Mouse (Mus musculus) Patski (cell line): ENCODE measurements around the gene Hyal1. TPM values are rescaled to one million over a fixed set of nuclear protein-coding genes. Genes with fewer than 3 reads are reported as not detected.

Source experiments
- ATAC-seq: fragments of 100-300 bp; one replicate; pipeline ENCODE4 v1.8.0; 2021
- CTCF ChIA-PET: fragments of 350-600 bp; sonication (Branson Sonifier 250); formaldehyde crosslinking; loops from one replicate; lab custom pipeline; 2022; ENCODE audit warnings: inconsistent platforms; lab: Charles Lee
- POLR2A ChIA-PET: fragments of 350-600 bp; sonication (Branson Sonifier 250); formaldehyde crosslinking; loops from one replicate; lab custom pipeline; 2022; ENCODE audit warnings: antibody characterized with exemption, inconsistent platforms; lab: Charles Lee
- DNase-seq: peaks from one replicate; pipeline ENCODE4 v3.0.0-alpha.2; 2011; ENCODE audit warnings: low read depth, low spot score
- H3K27me3 ChIP-seq: fragments of 371-371 bp; one replicate; pipeline ENCODE4 v1.5.1; 2021
- CTCF ChIP-seq: fragments of 100-300 bp; IDR thresholded peaks from one replicate; pipeline ENCODE4 v1.5.1; 2021
- in situ Hi-C: fragments of 300-500 bp; cut with MboI; formaldehyde crosslinking; loops from 3 replicates; pipeline ENCODE4 v1.11.1; 2018; ENCODE audit warnings: low pct_unique_long_range_greater_than_20kb, mixed read lengths
- polyA plus RNA-seq: library from polyadenylated mRNA; unstranded; gene quantifications from one replicate; pipeline ENCODE4 v1.2.3, GENCODE M21; 2021

Gene Hyal1
- polyA plus RNA-seq, 1 experiment from 2014 or later = 1.2 TPM

DNA sequence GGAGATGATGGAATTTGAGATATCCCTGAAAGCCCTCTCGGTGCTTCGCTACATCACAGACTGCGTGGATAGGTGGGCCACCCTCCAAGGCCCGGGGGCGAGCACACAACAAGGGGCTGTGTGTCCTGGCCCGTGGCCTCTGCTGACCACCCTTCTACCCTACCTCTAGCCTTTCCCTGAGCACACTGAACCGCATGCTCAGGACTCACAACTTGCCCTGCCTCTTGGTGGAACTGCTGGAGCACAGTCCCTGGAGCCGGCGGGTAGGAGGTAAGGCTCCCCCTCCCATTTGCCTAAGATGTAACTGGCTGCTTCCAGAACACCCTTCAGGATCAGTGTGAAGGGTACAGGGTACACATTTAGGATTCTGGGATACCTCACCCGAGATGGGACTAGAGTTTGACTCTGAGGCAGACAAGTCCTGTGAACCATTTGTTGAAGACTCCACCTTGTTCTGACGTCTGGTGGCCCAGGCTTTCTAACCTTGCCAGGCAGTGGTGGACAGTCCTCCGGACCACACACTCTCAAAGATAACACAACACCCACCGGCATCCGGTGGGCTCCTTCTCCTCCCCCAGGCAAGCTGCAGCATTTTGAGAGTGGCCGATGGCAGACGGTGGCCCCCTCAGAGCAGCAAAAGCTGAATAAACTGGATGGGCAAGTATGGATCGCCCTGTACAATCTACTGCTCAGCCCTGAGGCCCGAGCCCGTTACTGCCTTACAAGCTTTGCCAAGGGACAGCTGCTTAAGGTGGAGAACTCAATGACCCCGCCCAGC is 27.2 kb upstream of the Hyal1 start:
- TF ChIP-seq CTCF = no peak
- ChIA-PET CTCF (no interaction called here), POLR2A (no interaction called here)
- H3K27me3 ChIP-seq = no peaks in the 10 kb centered on the region
- no peak for DNase-seq
- ATAC-seq = no peak
- in situ Hi-C loops = loop anchor here (25.0 kb wide), 1 partner anchor 862 kb away; the partner anchor contains the start of gene Tex264

DNA sequence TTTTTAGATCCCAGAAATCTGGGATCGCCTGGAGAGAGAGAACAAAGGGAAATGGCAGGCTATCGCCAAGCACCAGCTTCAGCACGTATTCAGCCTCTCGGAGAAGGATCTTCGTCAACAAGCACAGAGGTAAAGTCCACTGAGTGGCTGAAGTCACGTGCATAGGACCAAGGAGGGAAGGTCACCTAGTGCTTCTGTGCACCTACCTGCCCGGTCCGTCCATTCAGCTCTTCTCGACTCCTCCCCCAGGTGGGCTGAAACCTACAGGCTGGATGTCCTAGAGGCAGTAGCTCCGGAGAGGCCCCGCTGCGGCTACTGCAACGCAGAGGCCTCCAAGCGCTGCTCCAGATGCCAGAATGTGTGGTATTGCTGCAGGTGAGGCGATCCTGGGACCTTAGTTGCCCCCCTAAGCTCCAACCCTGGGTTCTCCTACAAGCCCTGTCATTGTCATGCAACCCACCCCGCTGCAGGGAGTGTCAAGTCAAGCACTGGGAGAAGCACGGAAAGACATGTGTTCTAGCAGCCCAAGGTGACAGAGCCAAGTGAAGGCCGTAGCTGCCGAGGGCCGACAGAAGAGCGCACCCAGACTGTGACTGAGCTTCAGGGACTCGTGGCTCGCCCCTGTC is 26.1 kb upstream of the Hyal1 start:
- POLR2A ChIA-PET = interaction anchor here (0.6 kb wide), 1 partner anchor 79 kb away, joined by 3 read pairs; no protein-coding TSS in a partner anchor
- TF ChIP-seq CTCF = no peak
- no peaks in the 10 kb centered on the region for H3K27me3 ChIP-seq
- CTCF ChIA-PET = no interaction called here
- in situ Hi-C loops = no loop called here
- no peak for ATAC-seq
- DNase-seq = no peak

DNA sequence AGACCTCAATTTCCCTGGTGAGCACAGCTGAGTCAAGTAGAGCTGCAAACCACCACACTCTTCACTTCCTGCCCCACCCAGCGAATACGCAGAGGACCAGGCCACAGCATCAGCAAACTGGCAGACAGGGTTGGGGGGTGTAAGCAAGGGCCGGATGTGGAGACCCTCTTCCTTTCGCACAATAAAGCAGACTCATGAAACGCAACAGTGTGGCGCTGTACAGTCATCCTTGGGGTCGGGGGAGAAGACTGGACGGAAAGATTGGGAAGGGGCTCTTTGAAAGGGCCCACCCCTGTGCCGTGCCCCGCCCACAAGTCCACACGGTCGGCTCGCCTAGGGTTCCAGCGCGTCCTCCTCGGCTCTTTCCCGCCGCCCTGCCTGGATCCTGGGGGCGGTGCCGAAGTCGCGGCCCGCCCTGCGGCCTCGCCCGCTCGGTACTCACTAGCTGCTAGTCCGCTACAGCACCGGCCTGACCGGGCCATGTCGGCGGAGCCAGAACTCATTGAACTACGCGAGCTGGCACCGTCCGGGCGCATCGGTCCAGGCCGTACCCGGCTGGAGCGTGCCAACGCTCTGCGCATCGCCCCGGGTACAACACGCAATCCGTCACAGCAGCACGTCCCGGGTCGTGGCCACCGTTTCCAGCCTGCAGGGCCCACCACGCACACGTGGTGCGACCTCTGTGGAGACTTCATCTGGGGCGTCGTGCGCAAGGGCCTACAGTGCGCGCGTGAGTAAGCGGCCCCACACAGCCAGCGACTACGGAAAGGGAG is 25.4 kb upstream of the Hyal1 start, which contains the start of gene Rassf1:
Rassf1 (plus strand) TSS at position 439 of the 773 bp plus-strand sequence.
- ATAC-seq (no peak), DNase-seq (no peak)
- POLR2A ChIA-PET = interaction anchor here (0.6 kb wide), 1 partner anchor 78 kb away, joined by 3 read pairs; no protein-coding TSS in a partner anchor
- CTCF ChIA-PET = no interaction called here
- in situ Hi-C loops = no loop called here
- H3K27me3 ChIP-seq = no peaks in the 10 kb centered on the region
- no peak for TF ChIP-seq CTCF

DNA sequence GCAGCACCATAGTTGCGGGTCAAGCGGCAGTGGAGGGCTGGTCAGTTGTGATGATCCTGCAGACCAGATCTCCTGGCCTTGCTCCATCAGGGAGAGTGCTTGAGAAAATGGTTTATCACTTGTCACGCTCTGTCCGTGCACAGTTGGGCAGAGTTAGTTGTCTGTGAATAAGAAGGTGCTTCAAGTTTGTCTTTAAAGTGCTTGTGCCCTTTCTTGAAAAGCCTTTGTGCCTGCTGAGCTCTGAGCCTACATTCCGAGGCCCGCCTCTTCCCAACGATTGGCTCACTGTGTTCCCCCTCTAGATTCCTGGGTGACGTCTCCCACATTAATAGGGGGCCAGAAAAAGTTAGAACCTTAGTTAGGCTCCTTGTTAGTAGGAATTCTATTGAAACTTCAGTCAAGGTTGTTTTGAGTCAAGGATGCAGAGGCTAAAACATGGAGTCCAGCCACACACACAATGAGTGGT is 24.8 kb upstream of the Hyal1 start:
- H3K27me3 ChIP-seq = no peaks in the 10 kb centered on the region
- in situ Hi-C loops = no loop called here
- TF ChIP-seq CTCF = no peak
- DNase-seq (no peak), ATAC-seq (no peak)
- ChIA-PET CTCF (no interaction called here), POLR2A (no interaction called here)

DNA sequence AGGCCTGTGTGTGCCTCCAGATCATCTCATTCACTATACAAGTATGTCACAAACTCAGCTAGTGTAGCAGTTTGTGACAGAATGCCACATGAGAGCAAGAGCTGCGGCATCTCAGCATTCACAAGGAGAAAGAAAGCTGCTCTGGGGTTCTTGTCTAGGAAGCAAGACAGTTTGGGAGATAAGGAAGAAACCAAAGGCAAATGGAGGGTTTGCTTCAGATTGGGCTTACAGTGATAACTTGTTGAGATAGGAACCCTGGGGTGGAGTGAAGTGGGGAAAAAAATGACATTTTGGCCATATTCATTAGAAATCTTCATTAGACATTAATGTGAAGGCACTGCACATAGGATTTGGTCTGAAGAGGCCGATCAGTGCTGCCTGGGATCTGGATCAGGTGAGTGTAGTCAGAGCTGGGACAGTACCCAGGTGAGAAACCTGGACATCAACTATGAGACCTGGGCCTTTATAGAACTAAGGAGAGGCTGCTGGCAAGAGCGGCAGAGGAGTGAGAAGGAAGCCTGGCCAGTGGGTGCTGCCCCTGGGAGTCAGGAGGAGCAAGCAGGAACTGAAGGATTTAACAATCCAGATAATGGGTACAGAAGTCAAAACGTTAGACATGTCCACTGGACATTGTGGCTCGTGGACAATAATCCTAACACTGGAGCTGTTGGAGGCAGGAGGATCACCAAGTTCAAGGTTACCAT is 23.9 kb upstream of the Hyal1 start:
- POLR2A ChIA-PET = interaction anchor here (1.1 to 2.7 kb wide), 2 partner anchors 12 to 28 kb away, joined by 3 to 10 read pairs; partner anchors contain the start of genes Cyb561d2, Hyal3 and Nprl2
- H3K27me3 ChIP-seq = no peaks in the 10 kb centered on the region
- ATAC-seq = no peak
- DNase-seq = no peak
- CTCF ChIA-PET = no interaction called here
- no peak for TF ChIP-seq CTCF
- in situ Hi-C loops = no loop called here

DNA sequence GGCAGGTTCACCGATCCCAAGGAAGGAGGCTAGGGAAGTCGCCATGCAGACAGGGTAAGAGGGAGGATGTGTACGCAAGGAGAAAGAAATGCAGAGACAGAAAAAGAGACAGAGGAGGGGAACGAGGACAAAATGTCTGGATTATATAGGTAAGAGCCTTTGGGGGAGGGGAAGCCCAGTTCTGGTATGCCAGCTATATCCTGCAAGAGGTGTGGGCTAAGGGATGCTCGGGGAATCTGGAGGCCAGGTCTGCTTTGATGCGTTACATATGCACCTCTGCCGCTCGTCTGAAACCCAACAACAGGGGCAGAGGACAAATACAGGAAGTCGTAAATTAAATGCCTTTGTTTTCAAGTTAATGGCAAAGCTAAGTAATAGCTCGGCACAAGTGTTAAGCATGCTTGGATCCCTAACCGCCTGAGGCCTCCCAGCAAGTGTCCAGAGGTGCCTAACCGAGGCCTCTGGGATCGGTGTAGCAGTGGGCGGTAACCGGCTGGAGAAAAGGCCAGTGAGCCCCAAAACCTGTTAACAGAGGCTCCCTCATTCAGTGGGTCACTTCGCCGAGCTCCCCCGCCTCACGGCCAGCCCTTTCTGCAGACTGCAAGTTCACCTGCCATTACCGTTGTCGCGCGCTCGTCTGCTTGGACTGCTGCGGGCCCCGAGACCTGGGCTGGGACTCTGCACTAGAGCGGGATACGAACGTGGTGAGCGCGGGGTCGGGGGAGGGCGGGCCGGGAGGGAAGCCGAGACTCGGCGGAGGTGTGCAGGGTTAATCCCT is 23.0 kb upstream of the Hyal1 start:
- in situ Hi-C loops = no loop called here
- ChIA-PET POLR2A (interaction anchor here (0.7 to 2.7 kb wide), 7 partner anchors 9 to 255 kb away, joined by 3 to 10 read pairs (median 3); partner anchors contain the start of genes Cyb561d2, Hyal3, Ifrd2 and Nprl2), CTCF (no interaction called here)
- ATAC-seq = peak; percentile 27
- no peak for DNase-seq
- TF ChIP-seq CTCF = no peak
- no peaks in the 10 kb centered on the region for H3K27me3 ChIP-seq

DNA sequence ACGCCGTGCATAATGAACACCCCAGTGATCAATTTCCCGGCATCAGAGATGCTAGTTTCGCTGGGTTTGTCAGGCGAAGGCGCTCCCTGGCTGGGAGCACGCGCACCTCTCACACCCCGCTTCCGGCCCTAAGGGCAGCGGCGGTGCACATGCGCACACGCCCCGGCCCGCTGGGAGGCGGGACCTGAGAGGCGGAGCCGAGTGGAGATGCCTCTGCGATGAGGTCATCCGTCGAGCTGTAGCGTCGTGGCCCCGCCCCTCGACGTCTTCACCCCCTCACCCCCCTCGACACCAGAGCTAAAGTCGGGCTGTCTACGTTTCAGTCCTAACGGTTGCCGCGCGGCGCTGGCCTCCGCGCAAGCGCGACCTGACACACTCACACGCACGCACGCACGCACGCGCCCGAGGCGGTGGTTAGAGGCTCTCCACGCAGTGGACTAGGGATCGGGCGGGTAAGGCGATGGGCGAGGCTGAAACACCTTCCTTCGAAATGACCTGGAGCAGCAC is 22.4 kb upstream of the Hyal1 start:
- DNase-seq = peak; percentile 88

DNA sequence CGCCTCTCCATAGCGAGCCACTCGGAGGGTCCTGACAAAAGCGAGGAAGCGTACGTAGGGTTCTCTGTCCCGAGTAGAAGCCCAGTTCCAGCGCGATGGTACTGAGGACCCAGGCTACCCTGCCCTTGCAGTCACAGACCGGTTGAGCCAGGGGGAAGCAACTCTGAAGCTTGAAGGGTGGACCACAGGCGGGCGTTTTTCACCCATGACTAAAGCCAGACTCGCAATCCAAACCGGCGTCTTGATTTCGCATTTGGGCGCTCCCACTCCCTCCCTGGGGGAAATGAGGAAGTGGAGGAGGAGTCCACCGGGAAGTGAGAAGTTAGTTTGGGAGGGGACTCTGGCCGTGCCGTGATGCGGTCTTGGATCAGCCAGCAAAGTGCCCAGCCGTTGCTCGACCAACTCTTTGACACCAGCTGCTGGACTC is 21.7 kb upstream of the Hyal1 start:
- peak; percentile 27 for ATAC-seq
- DNase-seq = no peak
- POLR2A ChIA-PET = interaction anchor here (1.1 to 2.7 kb wide), 5 partner anchors 8 to 32 kb away, joined by 3 to 10 read pairs (median 5); partner anchors contain the start of genes Cyb561d2, Ifrd2, Nprl2 and Tusc2

More for the DNA sequence above, 22.4 kb upstream of the Hyal1 start:
- TF ChIP-seq CTCF = no peak
- ChIA-PET POLR2A (interaction anchor here (0.7 to 2.7 kb wide), 7 partner anchors 8 to 256 kb away, joined by 3 to 10 read pairs (median 5); partner anchors contain the start of genes Cyb561d2, Ifrd2, Nprl2 and Tusc2), CTCF (no interaction called here)
- ATAC-seq = peak; percentile 74
- no peaks in the 10 kb centered on the region for H3K27me3 ChIP-seq
- in situ Hi-C loops = no loop called here

More for the DNA sequence above, 21.7 kb upstream of the Hyal1 start:
- CTCF ChIA-PET = interaction anchor here (1.4 kb wide), 1 partner anchor 90 kb away, joined by 3 read pairs; no protein-coding TSS in a partner anchor
- TF ChIP-seq CTCF = no peak
- in situ Hi-C loops = no loop called here
- no peaks in the 10 kb centered on the region for H3K27me3 ChIP-seq
